Mouse (Mus musculus) layer of hippocampus, adult 18-20 months (tissue): Measurements from ENCODE around the gene Acer2. TPM values are rescaled to one million over a fixed set of nuclear protein-coding genes. Genes with fewer than 3 reads are reported as not detected.

ENCODE experiments used
- DNase-seq, 2 experiments: peaks; one replicate each; pipeline ENCODE4 v3.0.0; 2022; ENCODE audit warnings: low spot score in 2 of 2
- total RNA-seq, 2 experiments: library from RNA; stranded (reverse); gene quantifications; 2 replicates each; pipeline ENCODE4 v1.2.3; 2021

Acer2 gene
- total RNA-seq, 2 experiments from 2014 or later, result 5.3 to 5.9 TPM

- no peak for DNase-seq
Measured at GRCm38 (mm10) chr4:86948794-86949193, 74.6 kb downstream of the Acer2 start.

- DNase-seq, result peak in 1 of 2 experiments; percentile 40
Measured at GRCm38 (mm10) chr4:86953519-86953918, 79.3 kb downstream of the Acer2 start.

GRCm38 (mm10) chr4:86955448-86955847, 81.3 kb downstream of the Acer2 start:
- DNase-seq, result no peak

GRCm38 (mm10) chr4:86957576-86958411, 83.6 kb downstream of the Acer2 start:
- DNase-seq, result peak; percentile 75 to 85

GRCm38 (mm10) chr4:86977272-86977671, 103.1 kb downstream of the Acer2 start:
- DNase-seq, result no peak

Other genes starting within 250 kb of the Acer2 start
- 10 to 100 TPM; 16.3 to 16.4 TPM for gene Plin2, start 204.3 kb upstream of the Acer2 start, total RNA-seq
- 10 to 100 TPM in 1 of 2 experiments, 1 to 10 TPM in 1; 10.0 to 10.5 TPM for gene Dennd4c, start 125.8 kb upstream of the Acer2 start, total RNA-seq
- gene Rps6, start 17.0 kb upstream of the Acer2 start, total RNA-seq, result 100 to 1,000 TPM; 499 to 504 TPM